Mouse (Mus musculus) c-Kit-positive CD71-positive TER-119-positive erythroid progenitor cells, embryonic 14.5 days (primary cell): ENCODE measurements at regions not wholly inside any gene's neighbourhood (a gene's known extent, or its start where the extent isn't known, plus 50 kb on each side); places are given as distances from the start of the nearest gene placed in this dataset.

Experiments
- DNase-seq: peaks from one replicate; pipeline ENCODE4 v3.0.0-alpha.2; 2013; ENCODE audit warnings: low spot score

DNA sequence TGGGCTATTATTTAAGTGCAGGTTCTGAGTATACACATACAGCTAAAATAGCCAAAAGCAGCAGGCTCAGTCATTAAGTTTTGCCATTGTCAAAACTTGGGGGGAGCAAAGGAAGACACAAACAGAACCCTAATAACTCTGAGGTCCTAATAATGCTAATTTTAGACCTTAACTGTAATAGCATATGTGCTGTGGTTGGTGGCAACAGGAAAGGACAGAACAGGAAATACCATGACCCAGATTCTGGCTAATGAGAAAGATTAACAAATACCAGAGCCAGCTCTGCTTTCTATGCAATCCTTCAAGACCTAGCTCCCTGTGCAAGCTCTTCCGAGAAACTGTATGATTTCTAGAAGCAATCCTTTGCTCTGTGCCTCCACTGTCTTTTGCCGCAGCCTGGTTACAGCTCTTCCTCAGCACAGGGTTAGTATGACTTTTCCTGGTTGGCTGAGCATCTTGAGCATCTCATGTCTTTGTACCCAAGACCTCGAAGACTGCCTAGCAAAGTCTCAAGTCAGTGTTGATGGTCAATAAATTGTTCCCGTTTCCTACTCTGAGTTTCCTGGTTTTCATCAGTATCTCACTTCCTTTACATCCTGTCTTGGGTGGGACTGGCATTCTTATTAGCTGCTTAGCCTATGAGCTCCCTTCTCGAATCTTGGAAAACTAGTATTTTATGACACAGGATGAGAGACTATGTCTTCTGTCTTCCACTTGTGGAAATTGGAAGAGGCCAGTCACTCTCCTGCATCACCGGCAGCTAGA, 49.9 kb upstream of the Eed start:
- DNase-seq = no peak

DNA sequence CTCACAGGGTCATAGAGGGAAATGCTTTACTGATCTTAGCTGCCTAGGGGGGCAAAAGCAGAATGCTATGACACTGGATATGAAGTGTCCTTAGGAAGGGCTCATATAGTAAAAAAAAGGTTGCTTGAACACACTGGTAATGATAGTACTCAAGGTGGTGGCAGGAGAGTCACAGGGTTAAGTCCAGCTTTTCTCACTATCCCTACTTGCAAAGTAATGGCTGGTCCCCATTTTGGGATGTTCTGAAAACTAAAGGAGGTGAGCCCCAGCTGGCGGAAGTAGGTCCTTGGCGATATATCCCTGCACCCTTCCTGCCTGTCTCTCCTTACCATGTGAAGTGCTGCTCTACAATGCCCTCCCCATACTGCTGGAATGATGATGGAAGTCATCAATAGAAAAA, 52.3 kb upstream of the Eed start:
- no peak for DNase-seq

DNA sequence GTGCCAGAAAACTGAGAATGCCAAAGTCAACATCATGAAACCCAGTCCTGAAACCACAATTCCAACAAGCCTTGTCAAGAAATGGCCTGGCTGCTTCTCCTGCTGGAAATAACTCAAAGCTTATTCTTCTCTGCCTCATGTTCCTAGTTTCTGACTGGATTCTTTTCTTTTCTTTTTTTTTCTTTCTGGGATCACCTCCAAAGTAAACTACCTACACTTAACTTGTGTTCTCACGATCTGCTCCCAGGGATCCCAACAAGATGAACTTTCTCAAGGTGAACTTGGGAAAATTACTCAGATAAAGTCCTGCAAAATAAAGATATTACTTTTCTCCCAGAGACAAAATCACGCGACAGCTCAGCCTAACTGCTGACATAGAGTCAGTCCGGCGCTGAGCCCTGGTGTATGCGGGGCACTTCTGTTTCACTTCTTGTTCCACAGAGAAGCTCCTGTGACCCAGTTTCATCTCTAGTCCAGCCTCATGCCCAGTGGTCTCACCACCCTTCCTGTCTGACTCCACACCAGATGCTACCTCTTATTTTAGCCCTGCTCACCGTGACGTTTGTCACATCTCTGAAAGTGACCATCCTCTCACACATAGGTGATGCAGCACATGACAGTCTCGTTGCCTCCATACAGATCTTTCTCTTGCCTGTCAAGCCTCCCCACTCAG, 53.0 kb upstream of the Eed start:
- no peak for DNase-seq

DNA sequence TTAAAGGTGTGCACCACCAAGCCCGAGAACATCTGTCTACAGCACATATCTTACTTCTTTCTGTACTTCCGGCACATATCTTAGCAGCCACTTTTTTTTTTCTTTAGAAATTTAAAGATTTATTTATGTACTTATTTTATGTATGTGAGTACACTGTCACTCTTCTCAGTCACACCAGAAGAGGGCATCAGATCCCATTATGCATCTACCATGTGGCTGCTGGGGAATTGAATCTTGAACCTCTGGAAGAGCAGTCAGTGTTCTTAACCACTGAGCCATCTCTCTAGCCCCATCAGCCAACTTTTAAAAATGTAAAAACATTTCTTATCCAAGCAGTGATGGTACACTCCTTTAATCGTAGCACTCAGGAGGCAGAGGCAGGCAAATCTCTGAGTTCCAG, 53.7 kb upstream of the Eed start:
- DNase-seq = no peak

DNA sequence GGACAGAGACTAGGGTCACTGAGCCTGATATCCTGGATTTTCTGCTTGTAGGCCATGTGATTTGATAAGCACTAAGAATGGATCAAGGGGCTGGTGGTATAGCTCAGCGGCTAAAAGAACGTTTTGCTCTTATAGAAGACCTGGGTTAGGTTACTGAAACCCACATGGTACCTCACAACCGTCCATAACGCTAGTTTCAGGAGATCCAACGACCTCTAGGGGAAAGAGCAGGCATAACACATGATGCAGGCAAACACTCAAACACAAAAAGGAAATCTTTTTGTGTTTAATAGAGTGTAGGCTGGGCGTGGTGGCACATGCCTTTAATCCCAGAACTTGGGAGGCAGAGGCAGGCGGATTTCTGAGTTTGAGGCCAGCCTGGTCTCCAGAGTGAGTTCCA, 54.6 kb upstream of the Eed start:
- DNase-seq = no peak

DNA sequence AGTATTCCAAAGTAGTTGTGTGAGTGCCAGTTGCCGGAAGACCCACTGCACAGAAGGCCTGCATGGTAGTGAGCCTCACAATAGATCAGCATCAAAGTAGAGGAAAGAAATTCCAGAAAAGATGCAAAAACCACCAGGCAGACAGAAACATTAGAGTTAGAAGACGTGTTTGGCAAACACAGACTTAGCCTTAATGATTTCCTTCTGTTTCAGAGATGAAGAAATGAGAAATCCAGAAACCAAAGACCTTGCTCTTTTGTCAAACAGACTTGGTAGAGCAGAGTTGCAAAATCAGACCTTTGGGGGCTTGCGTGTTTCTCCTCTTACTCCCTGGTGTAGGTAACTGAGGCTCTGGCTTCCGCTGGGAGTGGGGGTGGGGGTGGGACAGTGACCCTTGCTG, 57.0 kb upstream of the Eed start:
- no peak for DNase-seq

DNA sequence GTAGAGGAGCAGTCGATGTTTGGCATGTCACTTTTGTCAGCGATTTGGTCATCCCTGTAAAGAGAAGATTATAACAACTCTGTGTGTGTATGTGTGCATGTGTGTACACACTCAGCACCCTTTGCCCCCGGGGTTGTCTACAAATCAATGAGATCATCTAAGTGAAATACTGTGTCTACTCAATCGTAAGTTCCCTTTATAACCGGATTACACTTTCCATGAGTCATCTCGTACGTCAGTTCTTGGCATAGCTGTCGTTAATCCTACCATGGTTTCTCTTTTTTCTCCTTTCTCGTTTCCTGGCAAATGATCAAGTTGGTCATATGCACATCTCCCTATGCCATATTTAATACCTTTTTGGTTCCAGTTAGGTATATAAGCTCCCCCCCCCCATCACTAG, 58.7 kb upstream of the Eed start:
- DNase-seq = no peak

DNA sequence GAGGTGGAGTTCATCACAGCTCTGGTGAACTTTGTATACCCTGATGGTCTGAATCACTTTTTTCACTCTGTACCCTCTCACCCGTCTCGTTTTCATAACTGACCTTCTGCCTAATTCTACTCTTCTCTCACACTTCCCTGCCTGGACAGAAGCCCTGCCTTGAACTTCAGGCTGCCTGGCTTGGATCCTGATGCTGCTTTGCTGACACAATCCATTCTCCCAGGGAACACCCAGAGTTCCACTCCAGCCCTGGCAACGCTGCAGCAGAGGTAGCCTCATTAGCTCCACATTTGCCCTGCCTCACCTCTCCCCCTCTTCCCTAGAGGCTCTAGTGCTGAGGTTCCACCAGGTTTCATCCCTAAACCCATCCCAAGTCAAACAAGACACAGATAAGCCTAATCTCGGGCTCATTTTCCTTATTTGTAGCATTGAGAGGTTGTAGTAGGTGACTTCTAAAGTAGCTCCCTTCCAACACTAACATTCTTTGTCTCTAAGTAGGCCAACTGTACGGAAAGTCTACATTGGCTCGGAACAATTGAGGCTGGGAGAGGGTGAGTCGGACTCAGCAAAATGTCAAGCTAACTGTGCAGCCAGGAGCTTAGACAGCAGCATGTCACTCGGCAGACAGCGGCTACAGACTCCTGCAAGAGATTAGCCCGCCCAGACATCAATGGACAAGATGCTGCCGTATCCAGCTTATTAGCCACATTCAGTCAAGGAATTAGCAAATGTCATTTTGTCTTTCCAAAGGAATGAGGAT, 60.0 kb upstream of the Eed start:
- no peak for DNase-seq

DNA sequence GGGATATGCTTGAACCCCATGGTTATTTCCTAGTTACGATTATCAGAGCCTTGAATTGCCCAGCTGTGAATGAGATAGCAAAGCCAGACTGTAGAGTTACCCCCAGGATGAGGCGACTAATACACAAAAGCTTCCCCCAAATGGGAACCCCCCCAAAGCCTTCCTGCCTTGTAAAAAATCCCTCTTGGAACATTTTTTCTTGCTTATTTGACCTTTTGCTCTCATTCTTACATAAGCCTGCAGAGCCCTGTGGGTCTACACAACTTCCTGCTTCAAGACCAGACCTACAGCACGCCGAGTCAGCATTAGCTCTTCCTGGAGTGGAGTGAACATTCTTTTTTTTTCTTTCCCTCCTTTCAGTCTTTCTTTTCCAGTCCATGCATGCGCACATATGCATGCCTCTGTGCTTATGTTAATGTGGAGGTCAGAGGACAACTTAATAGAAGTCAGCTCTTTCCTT, 60.8 kb upstream of the Eed start:
- DNase-seq = no peak

DNA sequence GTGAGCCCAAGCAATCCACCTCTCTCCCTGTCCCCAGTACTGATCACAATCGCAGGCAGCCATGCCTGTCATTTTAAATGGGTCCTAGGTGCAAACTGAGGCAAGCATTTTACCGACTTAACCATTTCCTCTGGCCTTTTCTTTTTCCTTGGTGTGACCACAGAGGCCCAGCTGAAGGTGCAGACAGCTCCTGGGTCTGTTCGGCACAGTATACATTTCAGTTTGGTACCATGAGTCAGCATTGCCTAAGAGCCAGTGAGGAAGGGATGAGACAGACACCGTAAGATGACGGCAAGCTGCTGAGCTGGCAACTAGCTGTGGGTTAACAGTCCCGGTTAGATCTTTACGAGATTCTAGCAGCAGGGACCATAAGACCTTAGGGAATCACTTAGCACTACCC, 61.6 kb upstream of the Eed start:
- DNase-seq = peak; percentile 60

DNA sequence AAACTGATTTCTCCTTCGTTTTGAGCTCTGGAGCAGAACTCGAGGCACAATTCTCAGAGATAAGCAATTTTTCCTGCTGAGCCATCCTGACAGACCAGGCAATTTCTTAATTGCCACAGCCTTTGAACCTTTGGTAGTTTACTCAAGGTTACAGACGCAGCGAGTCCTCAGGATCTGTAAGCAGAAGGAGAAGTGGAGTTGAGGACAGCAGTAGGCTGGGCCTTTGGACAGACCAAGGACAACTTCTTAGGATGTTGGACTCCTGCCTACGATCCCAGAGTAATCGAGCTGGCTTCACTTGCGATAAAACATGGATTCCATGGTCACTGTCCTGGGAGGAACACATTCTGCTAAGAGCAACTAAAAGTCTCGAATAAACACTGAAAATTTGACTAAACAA, 62.7 kb upstream of the Eed start:
- no peak for DNase-seq

DNA sequence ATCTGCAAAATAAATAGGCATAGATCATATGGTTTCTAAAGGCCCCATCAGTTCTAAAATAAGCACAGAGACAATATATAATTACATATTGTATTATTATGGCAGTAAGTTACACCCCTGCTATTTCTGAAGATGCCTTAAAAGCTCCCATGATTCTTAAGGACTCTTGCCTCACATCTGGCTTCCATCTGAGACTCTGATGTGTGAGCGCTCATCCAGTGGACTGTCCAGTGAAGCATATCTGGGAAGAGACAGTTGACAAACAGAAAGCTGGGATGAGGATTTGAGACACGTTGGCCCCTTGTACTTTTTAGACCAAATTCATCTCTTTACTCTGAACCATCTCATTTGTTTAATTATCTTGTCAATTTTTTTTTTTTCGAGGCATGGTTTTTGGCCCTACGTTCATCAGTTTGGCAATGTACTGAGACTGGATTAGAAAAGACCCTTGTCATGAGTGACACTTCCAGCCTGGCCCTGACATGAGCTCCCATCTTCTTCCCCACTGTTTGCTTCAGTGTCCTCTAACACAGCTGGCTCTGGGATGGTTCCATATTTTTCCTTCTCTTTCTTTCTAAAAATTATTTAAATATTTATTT, 63.4 kb upstream of the Eed start:
- no peak for DNase-seq

DNA sequence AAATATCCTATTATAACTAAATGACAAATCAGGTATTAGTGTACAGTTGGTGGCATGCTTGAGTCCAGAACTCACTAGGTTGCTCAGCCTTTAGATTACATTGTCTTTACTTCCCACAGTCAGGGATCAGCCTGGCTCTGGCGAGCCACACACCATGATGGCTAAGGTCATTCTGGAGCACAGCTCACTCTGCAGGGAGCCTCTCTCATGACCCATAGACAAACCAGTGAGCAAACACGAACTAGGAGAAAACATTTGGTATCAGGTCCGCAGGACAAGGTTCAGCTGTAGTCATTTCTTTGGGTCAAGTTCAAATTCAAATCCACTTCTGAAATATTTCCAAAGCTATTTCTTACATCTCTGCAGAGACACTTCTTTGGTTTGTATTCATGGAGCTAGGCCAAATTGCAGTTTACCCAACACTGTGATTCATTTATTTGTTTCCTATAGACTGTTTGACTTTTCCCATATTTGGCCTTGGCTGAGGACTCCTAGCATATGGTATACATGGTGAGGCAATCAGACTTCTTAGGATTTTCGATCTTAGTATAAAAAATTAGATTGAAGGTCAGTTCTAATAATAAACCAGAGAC, 64.5 kb upstream of the Eed start:
- no peak for DNase-seq

DNA sequence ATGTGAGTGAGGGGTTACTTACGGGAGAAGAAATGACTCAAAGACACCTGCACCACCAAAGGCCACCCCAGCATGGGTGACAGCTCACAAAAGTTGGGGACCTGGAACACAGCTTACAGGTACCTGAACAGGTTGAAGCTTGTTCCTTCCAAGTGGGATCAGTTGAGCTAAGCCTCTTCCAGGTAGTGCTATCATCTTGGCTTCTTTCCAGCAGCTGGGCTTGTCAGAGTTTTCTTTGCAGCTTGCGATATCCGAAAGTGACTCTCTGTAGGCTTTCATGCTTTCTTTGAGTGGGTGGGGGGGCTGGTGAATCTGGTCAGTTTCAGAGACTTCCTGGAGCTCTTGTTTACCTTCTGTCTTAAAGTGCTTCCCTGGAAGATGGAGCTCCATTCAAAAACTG, 65.4 kb upstream of the Eed start:
- DNase-seq = no peak

DNA sequence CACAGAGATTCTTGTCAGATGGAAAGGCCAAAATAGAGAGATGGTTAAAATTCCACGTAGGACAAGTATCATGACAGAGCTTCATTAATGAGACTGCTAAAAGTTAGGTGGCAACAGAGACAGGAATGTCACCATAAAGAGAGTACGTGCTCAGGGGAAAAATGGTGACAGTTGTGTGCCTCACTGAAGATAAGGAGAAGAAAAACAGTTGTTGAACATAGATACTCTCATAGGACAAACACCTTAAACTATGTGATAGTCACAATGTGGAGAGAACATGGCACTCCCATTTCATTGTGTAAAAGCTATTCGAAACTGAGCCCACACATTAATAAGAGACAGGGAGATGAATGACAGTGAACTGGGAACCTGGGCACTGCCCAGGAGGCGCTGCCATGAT, 66.1 kb upstream of the Eed start:
- DNase-seq = no peak

DNA sequence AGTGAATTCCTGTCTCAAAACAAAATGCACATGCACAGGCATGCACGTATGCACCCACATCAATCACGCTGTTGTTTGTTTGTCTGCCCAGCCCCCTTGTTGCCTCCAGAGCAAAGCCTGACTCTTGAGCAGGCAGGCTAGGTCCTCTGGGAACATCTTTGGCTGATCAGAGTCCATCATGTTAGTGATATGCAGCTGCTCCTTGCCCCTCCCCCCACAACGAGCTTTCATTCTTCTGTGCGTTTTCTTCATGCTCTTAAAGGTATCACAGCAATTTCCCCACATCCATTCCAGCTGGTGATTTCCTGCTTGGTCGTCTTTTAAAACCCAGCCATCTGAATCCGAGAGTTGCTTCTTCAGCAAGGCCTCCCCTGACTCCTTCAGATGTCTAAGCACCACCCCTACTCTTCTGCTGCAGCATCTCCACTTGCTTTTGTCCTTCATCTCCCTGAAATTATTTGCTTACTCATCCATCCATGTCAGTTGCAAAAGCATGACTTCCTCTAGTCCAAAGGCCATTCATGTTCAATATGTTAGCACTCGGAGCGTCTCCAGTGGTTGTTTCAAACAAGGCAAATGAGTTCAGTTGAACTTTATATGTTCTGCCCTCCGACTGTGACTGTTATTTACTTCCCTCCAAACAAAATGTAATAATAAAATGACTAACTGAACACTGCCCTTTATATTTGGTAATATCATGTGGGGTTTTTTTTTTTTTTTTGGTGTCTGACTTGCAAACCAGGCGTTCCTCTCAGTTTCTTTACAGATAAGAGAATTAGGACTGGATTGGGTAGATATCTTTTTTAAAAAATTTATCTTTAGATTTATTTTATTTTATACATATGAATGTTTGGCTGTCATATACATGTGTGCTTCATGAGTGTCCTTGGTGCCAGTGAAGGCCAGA, 67.9 kb upstream of the Eed start:
- DNase-seq = no peak

DNA sequence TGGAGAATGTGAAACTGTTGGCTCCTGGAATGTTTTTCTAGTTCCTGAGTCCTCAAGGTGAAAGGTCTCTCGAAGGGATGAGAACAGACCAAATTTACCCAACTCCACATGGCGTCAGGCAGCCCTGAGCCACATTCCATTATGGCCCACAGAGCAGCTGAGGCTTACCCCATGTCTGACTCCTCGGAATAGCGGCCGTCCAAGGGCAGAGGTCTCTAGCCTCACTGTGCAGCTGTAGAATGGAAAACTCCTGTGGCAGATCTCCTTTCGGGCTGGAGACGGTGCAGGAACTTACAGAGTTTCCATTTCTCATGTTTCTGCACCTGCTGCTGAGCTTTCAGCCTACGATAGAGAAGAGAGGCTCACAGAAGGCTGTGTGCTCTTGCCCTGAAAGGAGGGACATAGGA, 69.1 kb upstream of the Eed start:
- DNase-seq = no peak

DNA sequence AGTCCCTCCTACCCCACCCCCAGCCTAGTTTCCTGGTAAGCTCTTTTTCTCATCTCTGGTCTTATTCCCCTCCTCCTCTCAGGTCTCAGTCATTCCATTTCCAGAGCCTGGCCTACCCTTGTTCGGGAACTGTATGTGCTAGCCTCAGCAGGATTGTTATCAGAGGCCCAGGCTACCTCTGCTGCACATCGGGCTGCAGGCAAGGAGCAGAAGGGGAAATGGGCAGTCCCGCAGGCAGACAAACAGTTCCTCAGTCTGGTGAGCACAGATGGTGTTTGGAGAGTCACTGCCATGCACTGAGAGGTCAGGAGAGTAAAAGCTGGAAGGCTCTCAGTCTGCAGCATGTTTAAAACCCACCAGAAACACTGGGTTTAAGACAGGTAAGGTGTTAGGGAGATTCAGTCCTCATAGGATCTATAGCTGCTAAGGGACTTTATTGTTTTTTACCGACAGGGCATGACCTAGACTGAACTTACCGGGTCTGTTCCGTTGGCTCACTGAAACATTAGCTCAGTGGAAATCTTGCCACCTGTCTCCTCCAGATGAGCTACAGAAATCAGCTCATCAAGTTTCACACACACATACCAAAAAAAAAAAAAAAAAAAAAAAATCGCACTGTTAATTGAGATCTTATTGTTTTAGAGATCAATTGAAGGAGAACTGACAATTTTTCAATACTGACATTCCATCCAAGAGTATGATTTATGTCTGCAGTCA, 74.2 kb upstream of the Eed start:
- DNase-seq = no peak

DNA sequence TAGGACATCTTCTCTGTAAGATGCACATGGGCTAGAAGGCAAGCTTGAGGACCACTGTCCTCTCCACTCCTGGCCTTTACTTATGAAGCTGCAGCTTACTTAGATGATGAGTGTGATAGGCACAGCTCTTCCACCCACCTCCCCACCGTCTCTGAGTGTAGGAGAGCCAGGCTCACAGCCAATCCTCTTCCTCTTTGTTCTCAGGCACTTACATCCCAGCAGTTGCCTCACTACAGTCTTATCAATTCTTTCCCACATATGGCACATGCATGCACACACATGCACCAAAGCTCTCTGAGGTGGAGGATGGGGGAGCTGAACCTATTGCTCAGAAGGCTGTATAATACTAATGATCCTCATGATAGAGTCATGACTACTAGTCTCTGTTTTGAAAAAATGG, 72.1 kb upstream of the Picalm start:
- DNase-seq = no peak

DNA sequence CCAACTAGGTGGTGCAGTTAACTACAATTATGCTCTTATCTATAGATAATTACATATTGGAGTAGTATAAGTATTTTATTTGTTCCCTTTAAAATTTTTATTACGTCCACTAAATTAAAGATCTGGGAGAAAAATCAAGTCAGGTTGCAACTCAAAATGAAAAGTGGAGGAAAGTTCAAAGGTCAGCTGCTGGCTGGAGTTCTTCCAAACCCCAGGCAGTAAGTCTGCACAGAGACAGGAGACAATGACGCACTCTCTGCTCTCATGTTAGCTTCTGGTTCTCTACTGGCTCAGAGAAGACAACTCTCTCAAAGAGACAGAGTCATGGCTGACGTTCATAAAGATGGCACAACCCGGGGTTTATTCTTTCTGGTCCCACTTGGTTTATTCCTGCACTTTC, 71.4 kb upstream of the Picalm start:
- DNase-seq = no peak

DNA sequence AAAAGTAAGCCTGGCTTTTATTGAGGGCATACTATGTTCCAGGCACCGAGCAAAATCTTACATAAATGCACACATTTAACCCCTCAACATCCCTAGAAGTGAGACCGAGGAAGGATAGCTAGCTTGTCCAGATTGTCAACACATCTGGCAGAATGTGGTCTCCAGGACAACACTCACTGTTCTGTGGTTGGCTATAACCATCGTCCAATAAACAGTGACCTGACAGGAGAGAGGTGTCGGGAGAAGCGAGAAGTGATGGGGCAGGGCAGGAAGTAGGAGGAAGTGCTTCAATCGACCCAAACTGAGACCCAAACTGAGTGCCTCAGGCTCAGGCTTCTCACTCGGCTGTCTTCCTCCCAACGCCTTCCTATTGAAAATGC, 70.8 kb upstream of the Picalm start:
- no peak for DNase-seq
